Mouse (Mus musculus) fibroblast of lung, adult 2 months (primary cell): Measurements from ENCODE around the gene Olfr119.
"Not testable (repeated sequence)": the region's sequence is repeated elsewhere in the genome, so short reads cannot be mapped to it uniquely, and the experiment has no call there.

Experiments
- DNase-seq: peaks from one replicate; pipeline ENCODE4 v3.0.0-alpha.2; 2011; ENCODE audit warnings: low read depth

The Olfr119 gene

GRCm38 (mm10) chr17:37696264-37696663 is at the start of gene Olfr119:
Olfr119 (plus strand) TSS chr17:37696564.
- not testable (repeated sequence) for DNase-seq

GRCm38 (mm10) chr17:37663682-37664081 is 32.7 kb upstream of the Olfr119 start, which contains the start of gene Olfr117:
Olfr117 (minus strand) TSS chr17:37663782.
- no peak for DNase-seq

- DNase-seq: no peak
Measured at GRCm38 (mm10) chr17:37666688-37667087, 29.7 kb upstream of the Olfr119 start, which contains the start of gene Olfr118. Olfr118 (plus strand) TSS chr17:37666988.

- DNase-seq: no peak
Measured at GRCm38 (mm10) chr17:37721508-37721907, 25.1 kb downstream of the Olfr119 start, which contains the start of gene Olfr120. Olfr120 (plus strand) TSS chr17:37721808.

GRCm38 (mm10) chr17:37738070-37738469 is 41.7 kb downstream of the Olfr119 start:
- no peak for DNase-seq
